Mouse (Mus musculus) limb, embryonic 11.5 days (tissue): ENCODE data around the gene Dhx29. TPM values are rescaled to one million over a fixed set of nuclear protein-coding genes. Genes with fewer than 3 reads are reported as not detected.

Source experiments
- ATAC-seq: fragments of 200-750 bp; cut with Nextera tagmentation; 2 replicates; pipeline ENCODE4 v1.8.0; 2017; ENCODE audit warnings: low read depth; ENCODE audit not compliant: insufficient number of reproducible peaks, low FRiP score, low TSS enrichment
- DNase-seq: peaks from one replicate; pipeline ENCODE4 v3.0.0-alpha.2; 2015; ENCODE audit warnings: low spot score
- H3K27ac ChIP-seq: fragments of 300-500 bp; sonication (generic); replicated peaks from 2 replicates; pipeline ENCODE4 v1.5.1; 2014; ENCODE audit warnings: low read depth, mild to moderate bottlenecking, low read length
- H3K27me3 ChIP-seq: fragments of 300-500 bp; sonication (generic); 2 replicates; pipeline ENCODE4 v1.6.1; 2014; ENCODE audit warnings: mild to moderate bottlenecking, low read length, mixed read lengths; ENCODE audit not compliant: control insufficient read depth, insufficient read depth
- H3K36me3 ChIP-seq: fragments of 300-500 bp; sonication (generic); 2 replicates; pipeline ENCODE4 v1.6.1; 2014; ENCODE audit warnings: mild to moderate bottlenecking, low read length, moderate library complexity, mixed read lengths; ENCODE audit not compliant: control insufficient read depth, insufficient read depth
- H3K4me1 ChIP-seq: fragments of 300-500 bp; sonication (generic); 2 replicates; pipeline ENCODE4 v1.6.1; 2014; ENCODE audit warnings: low read length, mixed read lengths; ENCODE audit not compliant: control insufficient read depth, insufficient read depth
- H3K4me2 ChIP-seq: fragments of 300-500 bp; sonication (generic); 2 replicates; pipeline ENCODE4 v1.6.1; 2014; ENCODE audit warnings: low read depth, mild to moderate bottlenecking, moderate library complexity; ENCODE audit not compliant: severe bottlenecking
- H3K4me3 ChIP-seq: fragments of 300-500 bp; sonication (generic); 2 replicates; pipeline ENCODE4 v1.5.1; 2014; ENCODE audit warnings: low read depth, low read length
- H3K9ac ChIP-seq: fragments of 300-500 bp; sonication (generic); 2 replicates; pipeline ENCODE4 v1.6.1; 2014; ENCODE audit warnings: mild to moderate bottlenecking, low read length
- H3K9me3 ChIP-seq: fragments of 300-500 bp; sonication (generic); 2 replicates; pipeline ENCODE4 v1.6.1; 2016; ENCODE audit warnings: low read length; ENCODE audit not compliant: control insufficient read depth
- WGBS: fragments of 180-500 bp; shearing (Covaris S2); extraction: QIAGEN DNeasy Blood & Tissue Kit; methylation state at CpG from one replicate; pipeline ENCODE4 v1.1.7; 2014; 5-methylcytosine and 5-hydroxymethylcytosine counted together
- polyA plus RNA-seq: library from polyadenylated mRNA; unstranded; fragments of >200 nt; fragmentation: Nextera tagmentation; extraction: Ambion mirVana; gene quantifications from 2 replicates; pipeline ENCODE4 v1.2.1, GENCODE M21; 2014

Dhx29 gene
- polyA plus RNA-seq, 1 experiment from 2014 or later = 33.2 TPM

DNA sequence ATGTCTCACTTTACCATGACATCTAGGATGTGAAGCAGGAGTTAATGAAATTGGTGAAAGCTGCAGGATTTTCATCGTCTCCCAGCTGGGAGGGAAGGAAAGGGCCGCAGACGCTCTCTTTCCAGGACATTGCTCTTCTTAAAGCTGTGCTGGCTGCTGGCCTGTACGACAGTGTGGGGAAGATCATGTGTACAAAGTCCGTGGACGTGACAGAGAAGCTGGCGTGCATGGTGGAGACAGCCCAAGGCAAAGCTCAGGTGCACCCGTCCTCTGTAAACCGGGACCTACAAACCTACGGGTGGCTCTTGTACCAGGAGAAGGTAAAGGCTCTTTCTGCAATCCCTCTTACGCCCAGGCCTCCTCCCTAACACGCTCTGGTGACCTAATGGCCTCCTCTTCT is 37.2 kb downstream of the Dhx29 start:
- no peak for ATAC-seq
- no peak overlapping the region for H3K4me3 ChIP-seq
- no peak overlapping the region for H3K27ac ChIP-seq
- H3K9me3 ChIP-seq = no peaks in the 10 kb centered on the region
- DNase-seq = no peak
- H3K4me1 ChIP-seq = no peaks in the 10 kb centered on the region
- 92% methylated on average over 12 of the region's 12 CpGs for WGBS
- H3K36me3 ChIP-seq = peaks cover 10% of the 10 kb centered on the region; the same call in 1 of the 2 replicates
- no peak overlapping the region for H3K9ac ChIP-seq
- no peak overlapping the region for H3K4me2 ChIP-seq
- H3K27me3 ChIP-seq = no peaks in the 10 kb centered on the region

DNA sequence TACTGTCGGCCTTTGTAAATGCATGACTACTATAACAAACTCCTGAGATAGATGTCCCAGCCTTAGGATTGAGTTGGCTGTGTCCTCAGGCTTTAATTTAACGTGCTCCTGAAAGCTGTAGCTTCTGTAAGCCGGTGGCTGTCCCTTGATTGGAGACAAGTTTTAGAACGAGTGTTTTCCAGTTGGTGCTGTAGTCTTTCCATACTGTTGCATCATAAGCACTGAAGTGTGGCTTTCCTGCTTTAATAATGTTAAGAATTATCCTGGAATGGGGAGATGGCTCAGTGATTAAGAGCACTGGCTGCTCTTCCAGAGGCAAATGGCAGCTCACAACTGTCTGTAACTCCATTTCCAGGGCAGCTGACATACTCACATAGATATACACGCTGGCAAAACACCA is 40.0 kb downstream of the Dhx29 start:
- H3K9ac ChIP-seq = no peak overlapping the region
- peaks cover 10% of the 10 kb centered on the region; the same call in 1 of the 2 replicates for H3K36me3 ChIP-seq
- WGBS = 90% methylated on average over 5 of the region's 5 CpGs
- H3K27ac ChIP-seq = no peak overlapping the region
- H3K27me3 ChIP-seq = no peaks in the 10 kb centered on the region
- no peak overlapping the region for H3K4me2 ChIP-seq
- ATAC-seq = no peak
- H3K4me1 ChIP-seq = no peaks in the 10 kb centered on the region
- no peak overlapping the region for H3K4me3 ChIP-seq
- DNase-seq = no peak
- no peaks in the 10 kb centered on the region for H3K9me3 ChIP-seq

- H3K4me2 ChIP-seq = peak overlapping the region; percentile 26; the same call in 1 of the 2 replicates
- H3K27ac ChIP-seq = no peak overlapping the region
- no peak overlapping the region for H3K9ac ChIP-seq
- DNase-seq = no peak
- H3K27me3 ChIP-seq = no peaks in the 10 kb centered on the region
- 33% methylated on average over 10 of the region's 10 CpGs for WGBS
- no peak for ATAC-seq
- H3K4me1 ChIP-seq = no peaks in the 10 kb centered on the region
- H3K4me3 ChIP-seq = no peak overlapping the region
- H3K9me3 ChIP-seq = no peaks in the 10 kb centered on the region
- no peaks in the 10 kb centered on the region for H3K36me3 ChIP-seq
Observed at GRCm38 (mm10) chr13:112976720-112977119, 49.5 kb downstream of the Dhx29 start.

DNA sequence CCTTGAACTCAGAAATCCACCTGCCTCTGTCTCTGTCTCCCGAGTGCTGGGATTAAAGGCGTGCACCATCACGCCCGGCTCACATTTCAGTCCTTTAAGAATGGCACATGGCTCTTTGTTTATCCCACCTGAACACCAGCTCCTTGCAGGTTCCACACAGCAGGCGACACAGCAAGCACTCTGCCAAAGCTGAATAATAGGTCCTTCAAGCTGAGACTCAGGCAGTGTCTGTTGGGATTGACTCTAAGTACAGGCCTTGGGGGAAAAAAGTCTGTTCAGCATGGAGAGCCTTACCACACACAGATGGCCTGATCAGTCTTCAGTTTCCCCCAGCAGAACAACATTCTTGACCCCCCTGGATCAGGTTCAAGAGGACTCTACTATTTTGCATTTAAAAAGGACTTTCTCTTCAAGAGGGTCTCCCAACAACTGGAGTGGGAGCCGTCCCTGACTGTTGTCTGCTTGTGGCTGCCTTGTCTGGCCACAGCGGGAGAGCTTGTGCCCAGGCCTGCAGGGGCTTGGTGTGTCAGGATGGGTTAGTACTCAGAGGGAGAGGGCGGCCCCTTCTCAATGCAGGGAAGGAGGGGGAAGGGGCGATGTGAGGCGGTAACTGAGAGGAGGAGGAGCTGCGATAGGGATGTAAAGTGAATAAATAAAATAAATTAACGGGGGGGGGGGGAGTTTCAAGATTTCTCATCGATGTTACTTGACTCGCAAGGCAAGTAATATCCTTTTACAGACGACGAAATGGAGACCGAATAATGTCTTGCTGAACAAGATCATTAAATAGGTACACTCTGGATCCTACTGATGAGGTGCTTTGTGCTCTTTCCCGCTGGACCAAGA is 58.6 kb downstream of the Dhx29 start:
- Histone ChIP-seq H3K9ac (no peak overlapping the region), H3K27ac (no peak overlapping the region), H3K4me3 (no peak overlapping the region), H3K4me1 (peaks cover 31% of the 10 kb centered on the region), H3K9me3 (no peaks in the 10 kb centered on the region), H3K36me3 (no peaks in the 10 kb centered on the region), H3K4me2 (peak overlapping the region; percentile 77; the same call in 1 of the 2 replicates), H3K27me3 (peaks cover 47% of the 10 kb centered on the region)
- 7% methylated on average over 18 of the region's 18 CpGs for WGBS
- ATAC-seq (no peak), DNase-seq (peak; percentile 45)

DNA sequence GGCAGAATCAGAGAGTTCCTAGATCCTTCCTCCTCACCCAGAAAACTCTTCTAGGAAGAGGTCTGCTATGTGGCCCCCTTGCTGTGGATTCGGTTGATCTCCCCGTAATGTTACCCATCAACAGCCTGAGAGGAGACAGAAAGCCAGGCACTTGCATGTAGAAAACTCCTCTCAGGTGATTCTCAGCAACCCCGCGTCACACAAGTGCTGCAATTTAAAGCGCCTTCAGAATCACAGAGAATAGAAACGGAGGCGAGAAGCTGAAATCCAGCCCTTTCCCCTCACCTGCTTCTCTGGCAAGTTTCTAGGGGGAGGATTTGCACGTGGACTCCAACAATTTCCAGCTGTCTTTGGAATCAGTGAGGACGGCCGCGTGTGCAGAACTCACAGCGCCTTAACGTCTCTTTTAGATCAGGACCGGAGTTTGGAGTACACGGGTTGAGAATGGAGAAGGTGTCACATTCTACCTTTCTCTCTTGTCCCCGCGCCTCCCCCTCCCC is 59.2 kb downstream of the Dhx29 start:
- H3K27me3 ChIP-seq = peaks cover 54% of the 10 kb centered on the region
- peak overlapping the region; percentile 44; the same call in 1 of the 2 replicates for H3K4me3 ChIP-seq
- DNase-seq (peak; percentile 39), ATAC-seq (no peak)
- no peak overlapping the region for H3K9ac ChIP-seq
- peaks cover 31% of the 10 kb centered on the region for H3K4me1 ChIP-seq
- H3K36me3 ChIP-seq = no peaks in the 10 kb centered on the region
- no peaks in the 10 kb centered on the region for H3K9me3 ChIP-seq
- 1% methylated on average over 17 of the region's 17 CpGs for WGBS
- peak overlapping the region; percentile 77 for H3K4me2 ChIP-seq
- no peak overlapping the region for H3K27ac ChIP-seq

DNA sequence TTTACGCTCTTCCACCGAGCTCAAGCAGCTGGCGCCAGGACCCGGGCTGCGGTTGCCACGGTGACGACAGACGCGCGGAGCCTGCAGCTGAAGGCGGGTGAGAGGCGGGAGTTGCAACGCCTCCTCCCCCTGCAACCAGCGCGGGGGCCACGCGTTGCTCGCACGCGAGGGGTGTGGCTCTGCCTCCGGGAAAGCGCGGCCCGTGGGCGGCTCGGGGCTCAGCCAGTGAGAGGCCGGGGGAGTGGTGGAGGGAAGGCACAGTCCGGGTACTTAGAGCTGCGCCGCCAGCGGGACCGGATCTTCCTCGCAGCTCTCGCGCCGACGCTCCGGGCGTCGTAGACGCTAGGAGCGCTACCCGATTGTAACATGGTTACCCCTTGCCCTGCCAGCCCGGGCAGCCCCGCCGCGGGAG is 60.3 kb downstream of the Dhx29 start, which contains the start of gene Ccno:
Ccno (plus strand) TSS at position 271 of the 412 bp plus-strand sequence.
- Histone ChIP-seq H3K4me1 (peaks cover 31% of the 10 kb centered on the region), H3K27me3 (peaks cover 58% of the 10 kb centered on the region), H3K4me2 (peak within 1 kb of the TSS; percentile 77), H3K9ac (peak within 1 kb of the TSS; percentile 40; the same call in 1 of the 2 replicates), H3K27ac (no peak within 1 kb of the TSS), H3K36me3 (no peaks in the 10 kb centered on the region), H3K9me3 (no peaks in the 10 kb centered on the region), H3K4me3 (peak within 1 kb of the TSS; percentile 44)
- ATAC-seq = peak; percentile 94
- peak; percentile 92 for DNase-seq
- under 1% methylated on average over 44 of the region's 47 CpGs for WGBS

GRCm38 (mm10) chr13:112987991-112988390 is 60.7 kb downstream of the Dhx29 start:
- Histone ChIP-seq H3K9me3 (no peaks in the 10 kb centered on the region), H3K4me2 (peak overlapping the region; percentile 77), H3K27me3 (peaks cover 62% of the 10 kb centered on the region), H3K4me3 (peak overlapping the region; percentile 44), H3K4me1 (peaks cover 31% of the 10 kb centered on the region), H3K9ac (peak overlapping the region; percentile 40; the same call in 1 of the 2 replicates), H3K36me3 (no peaks in the 10 kb centered on the region), H3K27ac (no peak overlapping the region)
- no peak for DNase-seq
- WGBS = under 1% methylated on average over 39 of the region's 39 CpGs
- ATAC-seq = peak; percentile 15; the same call in 1 of the 2 replicates

- Histone ChIP-seq H3K4me3 (peak overlapping the region; percentile 15; the same call in 1 of the 2 replicates), H3K9me3 (no peaks in the 10 kb centered on the region), H3K9ac (no peak overlapping the region), H3K4me1 (peaks cover 39% of the 10 kb centered on the region), H3K36me3 (no peaks in the 10 kb centered on the region), H3K27ac (no peak overlapping the region), H3K27me3 (peaks cover 70% of the 10 kb centered on the region), H3K4me2 (peak overlapping the region; percentile 77)
- 1% methylated on average over 19 of the region's 19 CpGs for whole genome bisulfite sequencing
- DNase-seq (peak; percentile 58), ATAC-seq (no peak)
Observed at GRCm38 (mm10) chr13:112988866-112989265, 61.6 kb downstream of the Dhx29 start.
